Mouse (Mus musculus): Measurements from ENCODE around the gene H2-Q10.

The H2-Q10 gene

GRCm38 (mm10) chr17:35513886-35514285 is 44.0 kb downstream of the H2-Q10 start:
- DNase-seq (ENCODE audit: low read depth in 2 of 2, low spot score in 2 of 2) = peak; percentile 63 to 79

GRCm38 (mm10) chr17:35514756-35515155 is 44.9 kb downstream of the H2-Q10 start:
- no peak for DNase-seq (ENCODE audit: low read depth in 2 of 2, low spot score in 2 of 2)

- DNase-seq (ENCODE audit: low read depth in 2 of 2, low spot score in 2 of 2) = peak in 1 of 2 experiments; percentile 16
Observed at GRCm38 (mm10) chr17:35515911-35516640, 46.2 kb downstream of the H2-Q10 start.

- DNase-seq (ENCODE audit: low read depth in 2 of 2, low spot score in 2 of 2) = peak; percentile 79 to 80
Observed at GRCm38 (mm10) chr17:35516652-35517500, 47.0 kb downstream of the H2-Q10 start, which contains the start of the genes Tcf19 and Cchcr1. Gene Tcf19, minus strand, starts transcription at chr17:35516824. Gene Cchcr1, plus strand, starts transcription at chr17:35517100.

- no peak for DNase-seq (ENCODE audit: low read depth in 2 of 2, low spot score in 2 of 2)
Observed at GRCm38 (mm10) chr17:35517526-35517925, 47.6 kb downstream of the H2-Q10 start.
